Mouse (Mus musculus): ENCODE results near the gene Col11a2.

GRCm38 (mm10) chr17:34010156-34010555 lies 29.1 kb upstream of the Col11a2 start:
- TF ChIP-seq CTCF (IDR thresholded peaks at IDR 0.05; ENCODE audit: low read depth) (no peak), EP300 (IDR thresholded peaks at IDR 0.05; ENCODE audit: low read depth) (no peak)

Data from liver, embryonic 14.5 days (tissue).